Mouse (Mus musculus) heart, postnatal 14 days (tissue): ENCODE measurements at regions not wholly inside any gene's neighbourhood (a gene's known extent, or its start where the extent isn't known, plus 50 kb on each side); places are given as distances from the start of the nearest gene placed in this dataset.

Experiments
- DNase-seq, 2 experiments: peaks; one replicate each; pipeline ENCODE4 v3.0.0; 2021 to 2022
- intact Hi-C: fragments of 180-260 bp; cut with DNase I; formaldehyde crosslinking; loops from one replicate; pipeline ENCODE4 v1.15.1; 2025

- DNase-seq, result no peak
- intact Hi-C loops, result no loop called here
Measured at GRCm38 (mm10) chr8:10722742-10723141, 285.5 kb downstream of the Irs2 start.

DNA sequence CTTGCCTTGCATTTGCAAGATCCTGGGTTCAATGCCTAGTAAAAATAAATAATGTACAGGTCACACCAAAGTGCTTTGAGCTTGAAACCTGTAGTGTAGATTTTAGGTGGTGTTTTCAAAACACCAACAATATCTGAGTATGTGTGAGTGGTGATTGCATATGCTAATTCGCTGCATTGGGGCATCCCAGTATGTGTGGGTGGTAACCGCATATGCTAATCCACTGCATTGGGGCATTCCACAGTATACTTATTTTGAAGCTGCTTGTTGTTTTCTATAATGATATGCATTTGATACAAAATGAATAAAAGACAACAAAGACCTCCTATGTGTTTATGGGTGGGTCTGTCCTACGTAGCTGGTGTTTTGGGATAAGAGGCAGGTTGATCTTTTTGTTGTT is 285.9 kb downstream of the Irs2 start:
- intact Hi-C loops, result no loop called here

DNA sequence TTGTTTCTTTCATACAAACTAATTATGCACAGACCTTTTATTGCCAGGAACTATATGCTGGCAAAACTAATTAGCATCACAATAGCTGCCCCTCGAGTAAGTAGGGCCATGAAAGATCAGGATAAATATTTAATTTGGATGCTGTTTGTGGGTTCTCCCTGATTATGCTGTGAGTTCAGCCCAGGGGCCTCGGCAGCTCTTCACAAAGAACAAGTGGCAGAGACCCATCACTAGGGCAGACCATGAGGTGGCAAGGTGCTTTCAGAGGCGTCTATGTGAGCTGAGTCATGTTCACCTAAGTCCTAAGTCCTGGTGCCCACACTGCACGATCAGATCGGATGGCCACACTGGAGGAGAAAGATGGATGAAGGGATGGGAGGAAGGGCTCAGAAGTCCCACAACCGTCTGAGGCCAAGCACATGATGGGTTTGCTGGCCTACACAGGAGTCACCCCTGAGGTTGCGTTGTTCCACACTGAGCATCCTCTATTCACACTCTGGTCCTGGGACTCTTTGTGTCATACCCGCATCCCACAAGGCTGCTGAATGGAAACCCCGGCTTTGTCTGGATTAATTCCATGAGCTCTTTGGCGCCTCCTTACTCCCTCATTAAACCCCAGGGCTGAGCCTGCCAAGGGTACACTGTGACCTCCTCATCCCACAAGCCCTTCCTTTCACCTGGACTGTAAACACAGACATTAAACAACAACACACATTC is 287.0 kb downstream of the Irs2 start:
- intact Hi-C loops, result no loop called here
- no peak for DNase-seq

More for the DNA sequence above, 285.9 kb downstream of the Irs2 start:
- DNase-seq, result no peak

GRCm38 (mm10) chr8:10720398-10720797 is 287.9 kb downstream of the Irs2 start:
- DNase-seq, result no peak

DNA sequence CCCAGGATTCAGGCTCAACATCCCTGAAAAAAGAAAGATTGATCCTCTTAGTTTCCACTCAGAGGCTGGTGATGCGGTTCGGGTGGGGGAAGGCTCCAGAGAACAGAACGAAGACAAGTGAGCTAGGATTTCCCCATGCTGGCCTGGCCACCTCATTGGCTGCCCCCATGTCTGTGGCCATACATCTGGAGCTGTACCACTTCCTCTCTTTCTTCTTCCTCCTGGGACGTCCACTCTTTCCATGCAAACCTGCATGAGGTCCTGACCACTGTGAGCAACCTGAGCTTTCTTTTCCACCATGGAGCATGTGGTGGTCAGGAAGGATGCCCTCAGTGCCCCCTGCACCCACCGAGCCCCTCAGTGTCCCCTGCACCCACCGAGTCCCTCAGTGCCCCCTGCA is 288.8 kb downstream of the Irs2 start:
- no peak for DNase-seq
- intact Hi-C loops, result no loop called here

More at GRCm38 (mm10) chr8:10720398-10720797, 287.9 kb downstream of the Irs2 start:
- intact Hi-C loops, result no loop called here

- no peak for DNase-seq
- intact Hi-C loops, result no loop called here
Measured at GRCm38 (mm10) chr8:10717297-10717696, 291.0 kb downstream of the Irs2 start.

- no peak for DNase-seq
- intact Hi-C loops, result no loop called here
Measured at GRCm38 (mm10) chr8:10716161-10716560, 292.1 kb downstream of the Irs2 start.

GRCm38 (mm10) chr8:10713515-10714042 is 294.7 kb downstream of the Irs2 start:
- intact Hi-C loops, result no loop called here
- DNase-seq, result no peak

GRCm38 (mm10) chr8:10712118-10712689 is 296.1 kb downstream of the Irs2 start:
- intact Hi-C loops, result no loop called here
- no peak for DNase-seq

- no peak for DNase-seq
- intact Hi-C loops, result no loop called here
Measured at GRCm38 (mm10) chr8:10711474-10711873, 296.8 kb downstream of the Irs2 start.

DNA sequence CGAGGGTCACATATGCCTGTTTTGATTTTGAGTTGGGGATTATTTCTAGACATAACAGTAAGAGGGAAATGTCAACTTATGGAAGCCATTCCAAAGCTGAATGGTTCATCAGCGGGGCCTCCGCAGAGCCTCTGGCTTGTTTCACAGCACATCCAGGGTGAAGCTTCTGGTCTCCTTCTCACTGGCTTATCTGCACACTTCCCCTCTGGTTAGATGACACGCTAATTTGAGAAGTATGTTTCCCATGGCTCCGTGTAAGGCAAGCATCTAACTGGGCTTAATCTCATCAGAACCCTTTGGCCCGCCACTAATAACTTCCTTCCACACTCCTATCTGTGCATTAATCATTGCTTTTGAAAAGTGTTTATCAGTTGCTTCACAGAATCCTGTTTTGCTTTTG is 299.7 kb downstream of the Irs2 start:
- no peak for DNase-seq

DNA sequence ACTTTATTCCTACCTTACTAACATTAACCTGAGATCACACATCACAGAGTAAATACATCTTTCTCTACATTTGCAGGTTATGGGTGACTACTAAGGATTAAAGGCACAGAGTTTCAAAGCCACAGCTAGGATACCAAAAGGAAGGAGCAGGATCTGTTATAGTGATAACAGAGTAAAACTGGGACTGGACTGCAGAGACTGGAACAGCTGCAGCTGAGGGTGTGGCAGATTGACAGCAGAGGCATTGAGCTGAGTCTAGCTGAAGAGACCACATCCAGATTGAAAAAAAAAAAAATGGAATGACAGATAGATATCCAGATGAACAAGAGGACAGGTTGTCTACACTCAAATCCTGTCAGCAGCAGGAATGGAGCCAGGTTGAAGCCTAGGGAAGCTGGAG is 301.1 kb downstream of the Irs2 start:
- intact Hi-C loops, result no loop called here
- DNase-seq, result no peak

More for the DNA sequence above, 299.7 kb downstream of the Irs2 start:
- intact Hi-C loops, result no loop called here

- intact Hi-C loops, result no loop called here
- DNase-seq, result no peak
Measured at GRCm38 (mm10) chr8:10705909-10706308, 302.3 kb downstream of the Irs2 start.

GRCm38 (mm10) chr8:10702755-10703154 is 305.5 kb downstream of the Irs2 start:
- DNase-seq, result no peak
- intact Hi-C loops, result no loop called here

GRCm38 (mm10) chr8:10702248-10702647 is 306.0 kb downstream of the Irs2 start:
- intact Hi-C loops, result no loop called here
- DNase-seq, result no peak

DNA sequence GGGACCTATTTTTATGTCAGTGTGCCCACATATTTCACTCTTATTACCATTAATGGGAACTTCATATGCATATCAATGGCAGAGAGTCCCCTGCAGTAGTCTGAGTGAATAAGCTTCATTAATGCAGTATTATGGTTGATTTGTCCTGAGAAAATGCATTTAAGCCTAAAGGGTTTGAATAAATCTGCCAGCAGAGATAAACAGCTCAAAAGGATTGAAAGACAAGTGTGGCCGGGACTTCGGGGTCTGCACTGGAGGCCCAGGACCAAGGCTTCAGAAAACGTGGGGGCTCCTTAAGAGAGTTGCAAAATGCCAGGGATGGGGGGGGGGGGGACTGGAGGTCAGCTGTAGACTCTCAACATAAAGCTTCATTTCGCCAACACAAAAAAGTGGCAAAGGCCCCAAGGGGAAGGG is 306.6 kb downstream of the Irs2 start:
- no peak for DNase-seq
- intact Hi-C loops, result no loop called here

GRCm38 (mm10) chr8:10701226-10701625 is 307.0 kb downstream of the Irs2 start:
- DNase-seq, result no peak
- intact Hi-C loops, result no loop called here

- DNase-seq, result no peak
- intact Hi-C loops, result no loop called here
Measured at GRCm38 (mm10) chr8:10699669-10700068, 308.6 kb downstream of the Irs2 start.

DNA sequence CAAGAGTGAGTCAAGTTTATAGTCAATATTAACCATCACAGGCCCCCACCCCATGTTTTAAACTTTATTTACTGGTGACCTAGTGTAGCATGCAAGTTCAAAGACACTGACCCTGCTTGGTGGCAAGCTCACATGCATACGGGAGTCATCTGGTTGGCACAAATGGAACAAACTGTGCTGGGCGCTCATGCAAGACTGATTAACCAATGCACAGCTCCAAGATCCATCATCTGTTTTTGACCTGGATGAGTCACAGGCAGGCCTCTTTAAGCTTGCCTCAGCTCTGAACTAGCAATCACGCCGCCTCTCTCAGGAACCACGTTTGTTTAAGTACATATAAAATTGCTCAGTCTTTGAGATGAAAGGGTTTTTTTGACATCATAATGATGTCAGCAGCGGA is 313.1 kb downstream of the Irs2 start:
- intact Hi-C loops, result no loop called here
- no peak for DNase-seq

GRCm38 (mm10) chr8:10690659-10691058 is 317.6 kb downstream of the Irs2 start:
- intact Hi-C loops, result no loop called here

GRCm38 (mm10) chr8:10689881-10690280 is 318.4 kb downstream of the Irs2 start:
- no peak for DNase-seq
- intact Hi-C loops, result no loop called here

More at GRCm38 (mm10) chr8:10690659-10691058, 317.6 kb downstream of the Irs2 start:
- no peak for DNase-seq
